Mouse (Mus musculus): ENCODE data around the gene Ap5z1.

Ap5z1 gene

GRCm38 (mm10) chr5:142469796-142470195 is 6.1 kb downstream of the Ap5z1 start:
- no peak for DNase-seq (ENCODE audit: low spot score in 2 of 2)

GRCm38 (mm10) chr5:142473696-142474095 is 10.0 kb downstream of the Ap5z1 start:
- DNase-seq (ENCODE audit: low spot score in 2 of 2): peak; percentile 55 to 72

- DNase-seq (ENCODE audit: low spot score in 2 of 2): no peak
These were observed 11.9 kb downstream of the Ap5z1 start for GRCm38 (mm10) chr5:142475669-142476068.

GRCm38 (mm10) chr5:142477346-142477745 is 13.6 kb downstream of the Ap5z1 start:
- no peak for DNase-seq (ENCODE audit: low spot score in 2 of 2)

GRCm38 (mm10) chr5:142477866-142478615 is 14.3 kb downstream of the Ap5z1 start:
- no peak for DNase-seq (ENCODE audit: low spot score in 2 of 2)

- peak; percentile 81 to 86 for DNase-seq (ENCODE audit: low spot score in 2 of 2)
These were observed 15.2 kb downstream of the Ap5z1 start for GRCm38 (mm10) chr5:142478829-142479435.

GRCm38 (mm10) chr5:142482512-142482911 is 18.8 kb downstream of the Ap5z1 start:
- no peak for DNase-seq (ENCODE audit: low spot score in 2 of 2)

GRCm38 (mm10) chr5:142483581-142483980 is 19.8 kb downstream of the Ap5z1 start:
- no peak for DNase-seq (ENCODE audit: low spot score in 2 of 2)

- no peak for DNase-seq (ENCODE audit: low spot score in 2 of 2)
These were observed 22.9 kb downstream of the Ap5z1 start for GRCm38 (mm10) chr5:142486654-142487053.

- no peak for DNase-seq (ENCODE audit: low spot score in 2 of 2)
These were observed 26.4 kb downstream of the Ap5z1 start for GRCm38 (mm10) chr5:142489955-142490707.

GRCm38 (mm10) chr5:142493307-142493706 is 29.6 kb downstream of the Ap5z1 start:
- no peak for DNase-seq (ENCODE audit: low spot score in 2 of 2)

- DNase-seq (ENCODE audit: low spot score in 2 of 2): no peak
These were observed 31.8 kb downstream of the Ap5z1 start for GRCm38 (mm10) chr5:142495321-142496096.

- DNase-seq (ENCODE audit: low spot score in 2 of 2): peak in 1 of 2 experiments; percentile 30
These were observed 35.2 kb downstream of the Ap5z1 start for GRCm38 (mm10) chr5:142498964-142499363.

- no peak for DNase-seq (ENCODE audit: low spot score in 2 of 2)
These were observed 37.2 kb downstream of the Ap5z1 start for GRCm38 (mm10) chr5:142500918-142501317.

GRCm38 (mm10) chr5:142502414-142502813 is 38.7 kb downstream of the Ap5z1 start:
- peak; percentile 66 to 91 for DNase-seq (ENCODE audit: low spot score in 2 of 2)

GRCm38 (mm10) chr5:142504175-142504574 is 40.4 kb downstream of the Ap5z1 start:
- DNase-seq (ENCODE audit: low spot score in 2 of 2): peak; percentile 39 to 48

GRCm38 (mm10) chr5:142505695-142506423 is 42.1 kb downstream of the Ap5z1 start:
- DNase-seq (ENCODE audit: low spot score in 2 of 2): no peak

GRCm38 (mm10) chr5:142509141-142510060 is 45.7 kb downstream of the Ap5z1 start:
- DNase-seq (ENCODE audit: low spot score in 2 of 2): no peak

- no peak for DNase-seq (ENCODE audit: low spot score in 2 of 2)
These were observed 46.3 kb downstream of the Ap5z1 start for GRCm38 (mm10) chr5:142510061-142510414.

- peak in 1 of 2 experiments; percentile 22 for DNase-seq (ENCODE audit: low spot score in 2 of 2)
These were observed 48.4 kb downstream of the Ap5z1 start for GRCm38 (mm10) chr5:142512112-142512511.

Measured in frontal cortex, postnatal 36 days (tissue).